Mouse (Mus musculus) gastrocnemius, adult 18-20 months (tissue): ENCODE results near the gene Itga1. TPM values are rescaled to one million over a fixed set of nuclear protein-coding genes. Genes with fewer than 3 reads are reported as not detected.

Source experiments
- DNase-seq: peaks from one replicate; pipeline ENCODE4 v3.0.0; 2021; ENCODE audit warnings: low spot score
- long read RNA-seq, 2 experiments: library from polyadenylated mRNA; stranded (forward); transcript quantifications; one replicate each; pipeline ENCODE4 v2.0.0; 2021
- total RNA-seq, 2 experiments: library from RNA; stranded (reverse); gene quantifications; 2 replicates each; pipeline ENCODE4 v1.2.3; 2021

Gene Itga1
- total RNA-seq, result 1 to 10 TPM; 8.0 to 8.4 TPM
- long read RNA-seq, experiment 1, full-length matches to known transcripts, result 5 of 6 reads
- long read RNA-seq, experiment 1, partial matches to known transcripts, result 1 of 6 reads
- long read RNA-seq, experiment 1, other reads (novel, unspliced or antisense), result 0 of 6 reads
- long read RNA-seq, experiment 2, partial matches to known transcripts, result 1 of 1 reads
- long read RNA-seq, experiment 2, other reads (novel, unspliced or antisense), result 0 of 1 reads

DNA sequence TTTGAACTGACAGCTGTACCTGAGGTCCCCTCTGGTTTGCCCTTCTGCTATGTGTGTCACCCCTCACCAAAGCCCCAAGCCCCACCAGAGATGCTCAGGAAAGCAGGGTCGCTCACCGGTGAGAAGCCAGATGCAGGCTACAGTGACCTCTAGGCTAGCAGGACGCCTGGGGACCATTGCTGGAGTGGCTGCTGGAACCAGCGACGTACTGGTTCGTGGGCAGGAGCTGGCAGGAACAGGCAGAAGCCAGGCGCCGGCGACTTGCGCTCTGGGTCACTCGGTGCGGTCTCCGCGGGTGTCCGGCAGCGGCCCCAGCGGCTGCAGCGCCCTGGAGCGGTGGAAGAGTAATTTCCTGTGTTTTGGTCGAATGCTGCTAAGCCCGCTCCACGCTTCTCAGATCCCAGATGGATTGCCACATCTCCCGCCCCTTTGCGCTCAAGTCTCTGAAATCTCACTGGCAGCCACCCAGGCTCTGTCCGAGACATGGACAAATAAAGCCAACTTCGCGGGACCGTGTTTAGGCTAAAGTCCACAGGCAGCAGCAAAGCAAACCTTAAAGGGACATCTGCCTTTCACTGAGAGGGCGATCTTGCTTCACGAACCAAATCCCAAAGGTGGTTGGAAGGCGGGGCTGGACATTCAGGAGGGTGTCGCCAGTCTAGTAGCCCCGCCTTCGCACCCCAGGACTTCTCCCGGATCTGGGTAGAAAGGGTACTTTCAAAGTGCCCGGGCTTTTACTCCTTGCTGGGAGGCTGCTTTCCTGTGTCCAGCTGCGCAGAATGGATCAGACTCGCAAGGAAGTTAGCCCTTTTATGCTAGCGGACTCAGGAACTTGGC is at the start of gene Itga1, which contains the start of gene Gm49395:
TSS of gene Itga1 (minus strand) at position 610 of the 837 bp plus-strand sequence.
TSS of gene Gm49395 (minus strand) at position 567 of the 837 bp plus-strand sequence.
- peak; percentile 78 for DNase-seq

DNA sequence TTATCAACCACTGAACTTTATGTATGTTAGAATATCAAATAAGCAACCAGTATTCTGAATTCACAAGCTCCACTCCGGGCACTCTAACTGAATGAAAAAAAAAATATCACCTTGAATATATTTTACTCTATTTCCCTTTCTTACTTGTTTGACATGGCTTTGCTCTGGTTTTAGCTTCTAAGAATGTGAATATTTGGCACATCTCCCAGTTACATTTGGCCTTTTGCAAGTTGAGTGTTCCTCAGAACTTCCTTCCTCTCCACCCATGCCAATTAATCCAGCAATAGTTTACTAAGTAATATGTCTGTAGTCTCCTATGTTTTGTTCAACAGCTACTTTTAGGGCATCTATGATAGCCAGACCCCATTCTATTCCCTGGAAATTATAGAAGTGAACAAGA is 48.8 kb upstream of the Itga1 start:
- DNase-seq, result peak; percentile 15

GRCm38 (mm10) chr13:115149849-115150248 is 48.1 kb upstream of the Itga1 start:
- no peak for DNase-seq

GRCm38 (mm10) chr13:115143575-115143974 is 41.8 kb upstream of the Itga1 start:
- DNase-seq, result no peak

DNA sequence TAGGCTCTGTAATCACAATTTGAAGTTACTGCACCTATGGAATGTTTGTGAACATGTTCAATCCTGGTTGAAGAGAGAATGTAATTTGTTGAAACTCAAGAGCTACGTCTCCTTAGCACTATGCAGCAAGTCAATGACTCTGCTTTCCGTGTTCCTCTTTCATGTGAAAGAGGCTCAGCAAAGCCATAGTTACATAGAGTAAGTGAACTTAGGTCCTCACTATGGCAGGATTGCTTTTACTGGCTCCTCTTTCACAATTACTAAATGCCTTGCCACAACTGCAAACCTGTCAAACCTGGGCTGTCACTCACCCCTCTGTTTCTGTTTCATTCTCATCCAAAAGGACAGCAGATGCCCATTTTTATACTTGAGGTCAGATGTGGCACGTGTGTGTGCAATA is 40.3 kb upstream of the Itga1 start:
- no peak for DNase-seq

DNA sequence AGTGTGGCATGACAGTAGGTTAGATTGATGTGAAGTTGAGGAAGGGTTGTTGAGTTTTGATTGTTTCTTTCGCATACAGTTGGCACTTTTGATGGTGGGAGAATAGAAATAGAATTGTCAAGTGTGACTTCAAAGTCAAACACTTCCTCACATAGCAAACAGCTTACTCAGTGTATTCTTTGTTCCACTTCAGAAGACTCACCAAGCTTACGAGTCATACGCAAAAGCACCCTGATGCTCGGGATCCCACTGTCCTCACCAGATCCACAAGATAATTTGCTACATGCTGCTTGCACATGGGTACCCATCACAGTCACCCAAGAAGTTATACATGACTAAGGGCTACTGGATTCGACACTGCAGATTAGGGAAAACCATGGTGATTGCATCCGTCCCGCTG is 36.7 kb upstream of the Itga1 start:
- no peak for DNase-seq

DNA sequence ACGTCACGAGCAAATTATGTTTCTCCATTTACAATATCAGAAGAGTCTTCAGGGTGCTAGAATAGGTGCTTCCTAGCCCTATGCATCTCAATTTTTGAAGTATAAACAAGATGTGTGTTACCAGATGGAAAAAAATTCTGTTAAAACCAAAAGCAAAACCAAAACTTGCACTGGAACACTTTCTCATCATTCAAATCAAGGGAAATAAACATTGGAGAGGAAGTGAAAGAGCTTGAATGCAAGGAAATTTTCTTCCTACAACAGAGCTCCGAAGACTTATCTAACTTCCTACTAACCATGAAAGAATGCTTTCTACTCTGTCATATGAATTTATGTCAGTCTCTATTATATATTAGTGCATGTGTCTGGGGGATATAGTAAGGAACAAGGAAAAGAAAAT is 35.0 kb upstream of the Itga1 start:
- DNase-seq, result no peak

- no peak for DNase-seq
These were observed 30.7 kb upstream of the Itga1 start for GRCm38 (mm10) chr13:115132435-115132834.

- no peak for DNase-seq
These were observed 29.6 kb upstream of the Itga1 start for GRCm38 (mm10) chr13:115131381-115131780.

DNA sequence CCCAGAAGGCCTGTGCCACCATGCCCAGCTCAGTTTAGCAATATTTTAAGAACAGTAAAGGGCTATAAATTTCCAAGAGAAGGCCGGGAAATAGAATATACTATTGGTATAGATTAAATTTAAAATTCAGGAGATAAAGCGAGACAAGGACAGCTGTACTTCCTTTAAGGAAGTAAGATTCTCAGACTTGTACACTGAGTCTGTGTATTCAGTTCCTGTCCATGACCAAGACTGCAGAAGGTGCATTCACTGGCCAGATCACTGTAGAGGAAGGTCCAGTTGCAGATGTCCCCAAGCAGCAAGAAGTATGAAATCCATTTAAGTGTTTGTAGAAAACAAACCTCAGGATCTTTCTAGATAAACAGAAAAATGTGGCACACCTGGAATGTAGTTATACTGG is 28.3 kb upstream of the Itga1 start:
- no peak for DNase-seq

GRCm38 (mm10) chr13:115127826-115128225 is 26.1 kb upstream of the Itga1 start:
- DNase-seq, result no peak

- DNase-seq, result no peak
These were observed 24.8 kb upstream of the Itga1 start for GRCm38 (mm10) chr13:115126534-115126933.

GRCm38 (mm10) chr13:115125130-115125529 is 23.4 kb upstream of the Itga1 start:
- no peak for DNase-seq

GRCm38 (mm10) chr13:115124521-115124920 is 22.8 kb upstream of the Itga1 start:
- no peak for DNase-seq

- no peak for DNase-seq
These were observed 17.0 kb upstream of the Itga1 start for GRCm38 (mm10) chr13:115118756-115119155.

DNA sequence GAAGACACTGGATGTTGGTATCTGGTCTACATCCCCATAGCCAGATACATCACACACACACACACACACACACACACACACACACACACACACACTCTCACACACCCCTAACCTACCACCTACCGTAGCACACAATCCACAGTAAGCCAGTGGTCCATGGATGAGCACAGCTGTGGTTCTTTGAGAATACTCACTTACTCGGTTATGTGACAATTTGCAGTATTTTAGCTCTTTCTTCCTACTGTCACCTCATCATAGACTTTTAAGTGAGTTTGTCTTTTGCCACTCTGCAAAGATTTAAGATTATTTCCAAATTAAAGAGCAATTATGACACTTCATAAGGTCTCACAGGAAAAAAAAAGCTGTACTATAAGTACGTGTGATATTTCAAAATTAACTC is 16.4 kb upstream of the Itga1 start:
- DNase-seq, result no peak

- no peak for DNase-seq
These were observed 15.3 kb upstream of the Itga1 start for GRCm38 (mm10) chr13:115116930-115117621.

DNA sequence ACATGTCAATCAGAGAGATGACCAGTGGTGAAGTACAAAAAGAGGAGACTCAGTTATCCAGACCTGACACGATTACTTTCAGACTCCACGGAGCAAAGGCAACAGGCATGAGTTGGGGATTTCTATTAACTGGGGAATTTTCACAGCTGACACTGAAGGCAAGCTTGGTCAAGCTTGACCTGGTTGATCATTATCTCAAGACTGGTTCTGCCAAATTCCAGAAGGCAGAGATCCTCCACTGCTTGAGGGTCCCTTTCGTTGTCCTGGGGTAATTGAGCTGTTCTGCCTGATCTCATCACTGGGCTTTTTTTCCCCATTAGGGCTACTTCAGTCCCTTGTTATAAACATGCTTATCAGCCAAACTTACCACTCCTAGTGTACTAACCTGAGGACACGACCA is 7.9 kb upstream of the Itga1 start:
- no peak for DNase-seq

GRCm38 (mm10) chr13:115107436-115107835 is 5.7 kb upstream of the Itga1 start:
- no peak for DNase-seq

- peak; percentile 24 for DNase-seq
These were observed 4.4 kb upstream of the Itga1 start for GRCm38 (mm10) chr13:115106183-115106582.

GRCm38 (mm10) chr13:115102754-115103153 is 990 bp upstream of the Itga1 start:
- no peak for DNase-seq
